Mouse (Mus musculus) hindbrain, embryonic 12.5 days (tissue): ENCODE measurements around the gene Eid2b. TPM values are rescaled to one million over a fixed set of nuclear protein-coding genes. Genes with fewer than 3 reads are reported as not detected.
"Not testable (repeated sequence)": the region's sequence is repeated elsewhere in the genome, so short reads cannot be mapped to it uniquely, and the experiment has no call there.

Experiments used
- ATAC-seq: fragments of 200-750 bp; cut with Nextera tagmentation; 2 replicates; pipeline ENCODE4 v1.8.0; 2017; ENCODE audit warnings: moderate TSS enrichment; ENCODE audit not compliant: low FRiP score
- H3K27ac ChIP-seq: fragments of 300-500 bp; sonication (generic); 2 replicates; pipeline ENCODE4 v1.5.1; 2016; ENCODE audit warnings: mild to moderate bottlenecking
- H3K27me3 ChIP-seq: fragments of 300-500 bp; sonication (generic); 2 replicates; pipeline ENCODE4 v1.6.1; 2016; ENCODE audit warnings: mild to moderate bottlenecking
- H3K36me3 ChIP-seq: fragments of 300-500 bp; sonication (generic); 2 replicates; pipeline ENCODE4 v1.6.1; 2016; ENCODE audit warnings: mild to moderate bottlenecking
- H3K4me1 ChIP-seq: fragments of 300-500 bp; sonication (generic); 2 replicates; pipeline ENCODE4 v1.6.1; 2016
- H3K4me2 ChIP-seq: fragments of 300-500 bp; sonication (generic); replicated peaks from 2 replicates; pipeline ENCODE4 v1.6.1; 2016; ENCODE audit warnings: mild to moderate bottlenecking
- H3K4me3 ChIP-seq: fragments of 300-500 bp; sonication (generic); 2 replicates; pipeline ENCODE4 v1.5.1; 2016; ENCODE audit warnings: mild to moderate bottlenecking
- H3K9ac ChIP-seq: fragments of 300-500 bp; sonication (generic); 2 replicates; pipeline ENCODE4 v1.6.1; 2016; ENCODE audit warnings: mild to moderate bottlenecking, moderate library complexity
- H3K9me3 ChIP-seq: fragments of 300-500 bp; sonication (generic); replicated peaks from 2 replicates; pipeline ENCODE4 v1.6.1; 2016; ENCODE audit warnings: mild to moderate bottlenecking
- WGBS: fragments of 180-500 bp; shearing (Covaris S2); methylation state at CpG from one replicate; pipeline ENCODE4 v1.1.7; 2016; 5-methylcytosine and 5-hydroxymethylcytosine counted together
- polyA plus RNA-seq: library from polyadenylated mRNA; unstranded; fragments of >200 nt; fragmentation: Nextera tagmentation; extraction: Ambion mirVana; gene quantifications from 2 replicates; pipeline ENCODE4 v1.2.1, GENCODE M21; 2016

Eid2b gene
- polyA plus RNA-seq = 26.7 and 28.4 TPM in 2 replicates

GRCm38 (mm10) chr7:28277615-28278278 is at the start of gene Eid2b:
Gene Eid2b (plus strand): TSS chr7:28277739.
- WGBS = 3% methylated on average over 68 of the region's 68 CpGs
- Histone ChIP-seq H3K4me1 (peaks cover 10% of the 10 kb centered on the region; the same call in 1 of the 2 replicates), H3K27me3 (no peaks in the 10 kb centered on the region), H3K36me3 (peaks cover 6% of the 10 kb centered on the region), H3K4me3 (peak within 1 kb of the TSS; percentile 51), H3K9ac (peak within 1 kb of the TSS; percentile 86), H3K4me2 (peak within 1 kb of the TSS; percentile 68), H3K9me3 (no peaks in the 10 kb centered on the region), H3K27ac (peak within 1 kb of the TSS; percentile 84)
- ATAC-seq = peak; percentile 76

- not testable (repeated sequence) for H3K4me3 ChIP-seq, H3K9me3 ChIP-seq, H3K4me2 ChIP-seq, ATAC-seq, H3K27ac ChIP-seq, H3K27me3 ChIP-seq, H3K4me1 ChIP-seq, H3K9ac ChIP-seq, H3K36me3 ChIP-seq
- WGBS = 79% methylated on average over 2 of the region's 2 CpGs
These were observed 33.6 kb upstream of the Eid2b start for GRCm38 (mm10) chr7:28243943-28244342.

GRCm38 (mm10) chr7:28248957-28249356 is 28.6 kb upstream of the Eid2b start:
- no peaks in the 10 kb centered on the region for H3K4me1 ChIP-seq
- no peaks in the 10 kb centered on the region for H3K36me3 ChIP-seq
- 0 out of 2 replicates have a peak, but pooled peaks cover 3% of the 10 kb centered on the region for H3K9me3 ChIP-seq
- 88% methylated on average over 3 of the region's 3 CpGs for WGBS
- peaks cover 3% of the 10 kb centered on the region; the same call in 1 of the 2 replicates for H3K27me3 ChIP-seq
- H3K27ac ChIP-seq = no peak overlapping the region
- no peak overlapping the region for H3K4me2 ChIP-seq
- no peak overlapping the region for H3K4me3 ChIP-seq
- no peak overlapping the region for H3K9ac ChIP-seq
- ATAC-seq = no peak

- Histone ChIP-seq H3K4me2 (no peak overlapping the region), H3K4me1 (no peaks in the 10 kb centered on the region), H3K27ac (no peak overlapping the region), H3K9ac (no peak overlapping the region), H3K36me3 (no peaks in the 10 kb centered on the region), H3K4me3 (no peak overlapping the region), H3K9me3 (peaks cover 7% of the 10 kb centered on the region; the same call in 1 of the 2 replicates), H3K27me3 (peaks cover 3% of the 10 kb centered on the region; the same call in 1 of the 2 replicates)
- WGBS = 92% methylated on average over 17 of the region's 17 CpGs
- no peak for ATAC-seq
These were observed 25.6 kb upstream of the Eid2b start for GRCm38 (mm10) chr7:28251976-28252375.

DNA sequence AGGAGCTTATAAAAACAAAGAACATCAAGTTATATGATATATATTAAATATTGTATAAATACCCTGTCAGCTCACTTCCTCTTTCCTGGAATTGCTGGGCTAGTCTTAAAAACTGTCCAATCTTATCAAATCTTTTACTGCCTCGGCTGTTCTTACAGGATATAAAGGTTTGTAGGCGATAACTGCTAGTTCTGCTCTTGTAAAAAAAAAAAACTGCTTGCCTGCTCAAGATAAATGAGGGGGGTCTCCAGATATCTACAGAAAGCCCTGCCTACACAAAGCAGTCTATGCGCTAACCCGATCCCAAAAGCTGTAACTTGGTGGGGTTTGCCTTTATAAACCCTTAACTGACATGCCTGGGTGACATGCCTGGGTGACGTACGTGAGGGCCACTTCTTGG is 22.9 kb upstream of the Eid2b start:
- peaks cover 3% of the 10 kb centered on the region; the same call in 1 of the 2 replicates for H3K27me3 ChIP-seq
- 90% methylated on average over 6 of the region's 6 CpGs for WGBS
- H3K9ac ChIP-seq = no peak overlapping the region
- no peak overlapping the region for H3K27ac ChIP-seq
- no peaks in the 10 kb centered on the region for H3K36me3 ChIP-seq
- peaks cover 4% of the 10 kb centered on the region; the same call in 1 of the 2 replicates for H3K9me3 ChIP-seq
- no peak for ATAC-seq
- no peak overlapping the region for H3K4me3 ChIP-seq
- H3K4me2 ChIP-seq = no peak overlapping the region
- no peaks in the 10 kb centered on the region for H3K4me1 ChIP-seq

GRCm38 (mm10) chr7:28255476-28255875 is 22.1 kb upstream of the Eid2b start:
- Histone ChIP-seq H3K27me3 (peaks cover 3% of the 10 kb centered on the region; the same call in 1 of the 2 replicates), H3K27ac (no peak overlapping the region), H3K4me2 (no peak overlapping the region), H3K4me3 (no peak overlapping the region), H3K9me3 (peaks cover 4% of the 10 kb centered on the region; the same call in 1 of the 2 replicates), H3K36me3 (no peaks in the 10 kb centered on the region), H3K4me1 (no peaks in the 10 kb centered on the region), H3K9ac (no peak overlapping the region)
- 85% methylated on average over 6 of the region's 6 CpGs for WGBS
- ATAC-seq = no peak

- H3K27ac ChIP-seq = no peak overlapping the region
- H3K9me3 ChIP-seq = no peaks in the 10 kb centered on the region
- no peak for ATAC-seq
- H3K27me3 ChIP-seq = peaks cover 3% of the 10 kb centered on the region; the same call in 1 of the 2 replicates
- H3K36me3 ChIP-seq = no peaks in the 10 kb centered on the region
- no peaks in the 10 kb centered on the region for H3K4me1 ChIP-seq
- 43% methylated on average over 5 of the region's 5 CpGs for WGBS
- no peak overlapping the region for H3K4me3 ChIP-seq
- no peak overlapping the region for H3K4me2 ChIP-seq
- no peak overlapping the region for H3K9ac ChIP-seq
These were observed 14.7 kb upstream of the Eid2b start for GRCm38 (mm10) chr7:28262861-28263260.

DNA sequence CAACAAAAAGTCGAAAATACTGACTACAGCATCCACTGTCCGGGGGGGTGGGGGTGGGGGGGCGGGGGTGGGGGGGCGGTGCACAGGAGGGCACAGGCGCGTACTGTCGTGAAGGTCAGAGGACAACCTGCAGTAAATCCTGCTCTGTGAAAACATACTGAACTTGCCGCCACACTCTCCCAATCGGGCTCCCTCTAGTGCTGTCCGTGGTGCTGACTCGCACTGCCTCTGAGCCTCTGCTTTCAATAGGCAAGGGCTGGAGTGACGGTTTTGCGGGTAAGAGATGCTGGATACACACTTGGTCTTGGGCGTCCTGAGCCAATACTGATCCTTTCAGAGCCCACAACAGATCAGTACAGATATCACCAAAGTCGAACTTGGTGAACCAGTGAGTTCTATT is 13.8 kb upstream of the Eid2b start:
- Histone ChIP-seq H3K27ac (no peak overlapping the region), H3K4me2 (no peak overlapping the region), H3K9ac (no peak overlapping the region), H3K27me3 (peaks cover 3% of the 10 kb centered on the region; the same call in 1 of the 2 replicates), H3K4me1 (peaks cover 5% of the 10 kb centered on the region), H3K9me3 (no peaks in the 10 kb centered on the region), H3K4me3 (no peak overlapping the region), H3K36me3 (no peaks in the 10 kb centered on the region)
- ATAC-seq = no peak
- 9% methylated on average over 15 of the region's 15 CpGs for WGBS

- H3K4me2 ChIP-seq = no peak overlapping the region
- H3K4me1 ChIP-seq = peaks cover 10% of the 10 kb centered on the region
- peaks cover 3% of the 10 kb centered on the region; the same call in 1 of the 2 replicates for H3K27me3 ChIP-seq
- no peak overlapping the region for H3K4me3 ChIP-seq
- no peak overlapping the region for H3K27ac ChIP-seq
- ATAC-seq = no peak
- WGBS = 91% methylated on average over 13 of the region's 13 CpGs
- H3K9ac ChIP-seq = no peak overlapping the region
- peaks cover 10% of the 10 kb centered on the region for H3K36me3 ChIP-seq
- H3K9me3 ChIP-seq = no peaks in the 10 kb centered on the region
These were observed 12.1 kb upstream of the Eid2b start for GRCm38 (mm10) chr7:28265391-28265790.

GRCm38 (mm10) chr7:28267129-28268041 is 10.2 kb upstream of the Eid2b start, which contains the start of gene Eid2:
Gene Eid2 (plus strand): TSS chr7:28267881.
- Histone ChIP-seq H3K27ac (peak within 1 kb of the TSS; percentile 97), H3K4me2 (peak within 1 kb of the TSS; percentile 77), H3K9me3 (no peaks in the 10 kb centered on the region), H3K36me3 (peaks cover 22% of the 10 kb centered on the region), H3K4me3 (peak within 1 kb of the TSS; percentile 91), H3K27me3 (peaks cover 3% of the 10 kb centered on the region; the same call in 1 of the 2 replicates), H3K4me1 (peaks cover 10% of the 10 kb centered on the region), H3K9ac (peak within 1 kb of the TSS; percentile 99)
- peak; percentile 91 for ATAC-seq
- WGBS = 8% methylated on average over 57 of the region's 57 CpGs

DNA sequence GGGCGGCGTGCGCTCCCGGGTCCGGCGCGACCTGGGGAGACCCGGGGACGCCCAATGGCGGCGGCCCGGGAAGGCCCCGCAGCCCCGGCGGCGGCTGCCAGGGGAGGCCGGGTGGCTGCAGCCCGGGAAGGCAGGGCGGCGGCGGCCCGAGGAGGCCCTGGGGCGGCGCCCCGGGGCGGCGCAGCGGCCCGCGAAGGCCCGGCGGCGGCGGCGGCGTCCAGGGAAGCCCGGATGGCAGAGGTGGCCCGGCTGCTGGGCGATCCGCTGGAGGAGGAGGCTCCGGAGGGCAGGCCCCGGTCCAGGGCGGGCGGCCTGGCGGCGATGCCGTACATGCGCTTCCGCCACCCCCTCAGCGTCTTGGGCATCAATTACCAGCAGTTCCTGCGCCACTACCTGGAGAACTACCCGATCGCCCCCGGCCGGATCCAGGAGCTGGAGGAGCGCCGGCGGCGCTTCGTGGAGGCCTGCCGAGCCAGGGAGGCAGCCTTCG is 9.5 kb upstream of the Eid2b start:
- under 1% methylated on average over 39 of the region's 62 CpGs for WGBS

DNA sequence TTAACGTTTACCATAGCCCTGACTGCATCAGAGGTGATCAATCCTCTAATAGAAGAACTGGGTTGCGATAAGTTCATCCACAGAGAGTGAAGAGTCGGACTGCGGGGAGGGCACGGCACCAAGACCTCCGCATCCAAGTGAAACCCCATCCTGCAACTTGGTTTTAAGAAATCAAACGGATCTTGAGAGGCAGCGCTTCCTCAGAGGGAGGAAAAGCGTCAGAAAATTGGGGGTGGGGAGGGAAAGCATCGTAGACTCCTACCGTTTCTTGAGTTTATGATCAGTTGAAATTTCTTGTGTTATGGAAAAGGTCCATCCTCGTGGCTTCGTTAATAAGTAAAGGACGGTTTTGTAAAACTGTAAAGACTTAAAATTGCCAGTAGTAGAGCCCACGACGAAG is 9.0 kb upstream of the Eid2b start:
- ATAC-seq = no peak; the same call in 1 of the 2 replicates
- peak overlapping the region; percentile 91 for H3K4me3 ChIP-seq
- 31% methylated on average over 16 of the region's 16 CpGs for WGBS
- peak overlapping the region; percentile 99 for H3K9ac ChIP-seq
- H3K4me2 ChIP-seq = peak overlapping the region; percentile 77
- peak overlapping the region; percentile 97 for H3K27ac ChIP-seq
- H3K27me3 ChIP-seq = peaks cover 3% of the 10 kb centered on the region; the same call in 1 of the 2 replicates
- peaks cover 32% of the 10 kb centered on the region for H3K36me3 ChIP-seq
- peaks cover 10% of the 10 kb centered on the region for H3K4me1 ChIP-seq
- no peaks in the 10 kb centered on the region for H3K9me3 ChIP-seq

More for the DNA sequence above, 9.5 kb upstream of the Eid2b start:
- Histone ChIP-seq H3K4me2 (peak overlapping the region; percentile 77), H3K9ac (peak overlapping the region; percentile 99), H3K36me3 (peaks cover 29% of the 10 kb centered on the region), H3K27me3 (peaks cover 3% of the 10 kb centered on the region; the same call in 1 of the 2 replicates), H3K4me1 (peaks cover 10% of the 10 kb centered on the region), H3K4me3 (peak overlapping the region; percentile 91), H3K27ac (peak overlapping the region; percentile 97), H3K9me3 (no peaks in the 10 kb centered on the region)
- peak; percentile 85 for ATAC-seq
